Mouse (Mus musculus): ENCODE results near the gene Barx2. TPM values are rescaled to one million over a fixed set of nuclear protein-coding genes. Genes with fewer than 3 reads are reported as not detected.

Barx2 gene
- polyA plus RNA-seq, 1 experiment from 2014 or later = not detected

- Histone ChIP-seq H3K36me3 (ENCODE audit: control insufficient read depth, insufficient read depth) (no peaks in the 10 kb centered on the region), H3K4me1 (ENCODE audit: control insufficient read depth, insufficient read depth, low read length) (peaks cover 18% of the 10 kb centered on the region), H3K9ac (ENCODE audit: low read length) (no peak overlapping the region), H3K4me2 (ENCODE audit: low read depth, low read length) (peak overlapping the region; percentile 96), H3K27me3 (ENCODE audit: control insufficient read depth, insufficient read depth, low read length) (peaks cover 74% of the 10 kb centered on the region), H3K27ac (ENCODE audit: low read length) (no peak overlapping the region), H3K4me3 (ENCODE audit: low read length) (peak overlapping the region; percentile 64), H3K9me3 (replicated peaks; ENCODE audit: control insufficient read depth, low read length) (no peaks in the 10 kb centered on the region)
- WGBS = 3% methylated on average over 16 of the region's 16 CpGs
- ATAC-seq (replicated peaks; ENCODE audit: extremely low read depth, insufficient read depth, low FRiP score) = no peak
Measured at GRCm38 (mm10) chr9:31912553-31912920, 725 bp downstream of the Barx2 start.

- no peak overlapping the region for H3K4me3 ChIP-seq (ENCODE audit: low read length)
- 62% methylated on average over 5 of the region's 5 CpGs for WGBS
- ATAC-seq (replicated peaks; ENCODE audit: extremely low read depth, insufficient read depth, low FRiP score) = no peak
- no peak overlapping the region for H3K9ac ChIP-seq (ENCODE audit: low read length)
- H3K27ac ChIP-seq (ENCODE audit: low read length) = no peak overlapping the region
- H3K9me3 ChIP-seq (replicated peaks; ENCODE audit: control insufficient read depth, low read length) = no peaks in the 10 kb centered on the region
- peaks cover 18% of the 10 kb centered on the region for H3K4me1 ChIP-seq (ENCODE audit: control insufficient read depth, insufficient read depth, low read length)
- H3K27me3 ChIP-seq (ENCODE audit: control insufficient read depth, insufficient read depth, low read length) = peaks cover 51% of the 10 kb centered on the region
- no peak overlapping the region for H3K4me2 ChIP-seq (ENCODE audit: low read depth, low read length)
- H3K36me3 ChIP-seq (ENCODE audit: control insufficient read depth, insufficient read depth) = no peaks in the 10 kb centered on the region
Measured at GRCm38 (mm10) chr9:31910221-31910620, 3.0 kb downstream of the Barx2 start.

GRCm38 (mm10) chr9:31901781-31902180 lies 11.5 kb downstream of the Barx2 start:
- no peak for ATAC-seq (replicated peaks; ENCODE audit: extremely low read depth, insufficient read depth, low FRiP score)
- no peaks in the 10 kb centered on the region for H3K9me3 ChIP-seq (replicated peaks; ENCODE audit: control insufficient read depth, low read length)
- H3K27ac ChIP-seq (ENCODE audit: low read length) = no peak overlapping the region
- no peak overlapping the region for H3K9ac ChIP-seq (ENCODE audit: low read length)
- WGBS = 74% methylated on average over 2 of the region's 2 CpGs
- no peak overlapping the region for H3K4me2 ChIP-seq (ENCODE audit: low read depth, low read length)
- no peaks in the 10 kb centered on the region for H3K4me1 ChIP-seq (ENCODE audit: control insufficient read depth, insufficient read depth, low read length)
- no peaks in the 10 kb centered on the region for H3K27me3 ChIP-seq (ENCODE audit: control insufficient read depth, insufficient read depth, low read length)
- no peak overlapping the region for H3K4me3 ChIP-seq (ENCODE audit: low read length)
- H3K36me3 ChIP-seq (ENCODE audit: control insufficient read depth, insufficient read depth) = no peaks in the 10 kb centered on the region

- H3K4me2 ChIP-seq (ENCODE audit: low read depth, low read length) = no peak overlapping the region
- no peak for ATAC-seq (replicated peaks; ENCODE audit: extremely low read depth, insufficient read depth, low FRiP score)
- 62% methylated on average over 10 of the region's 10 CpGs for WGBS
- H3K9ac ChIP-seq (ENCODE audit: low read length) = no peak overlapping the region
- H3K27me3 ChIP-seq (ENCODE audit: control insufficient read depth, insufficient read depth, low read length) = no peaks in the 10 kb centered on the region
- no peaks in the 10 kb centered on the region for H3K36me3 ChIP-seq (ENCODE audit: control insufficient read depth, insufficient read depth)
- no peaks in the 10 kb centered on the region for H3K9me3 ChIP-seq (replicated peaks; ENCODE audit: control insufficient read depth, low read length)
- H3K27ac ChIP-seq (ENCODE audit: low read length) = no peak overlapping the region
- H3K4me1 ChIP-seq (ENCODE audit: control insufficient read depth, insufficient read depth, low read length) = no peaks in the 10 kb centered on the region
- no peak overlapping the region for H3K4me3 ChIP-seq (ENCODE audit: low read length)
Measured at GRCm38 (mm10) chr9:31894775-31895320, 18.4 kb downstream of the Barx2 start.

- WGBS = 58% methylated on average over 4 of the region's 4 CpGs
Measured at GRCm38 (mm10) chr9:31888333-31888732, 24.9 kb downstream of the Barx2 start.

GRCm38 (mm10) chr9:31886258-31886657 lies 27.0 kb downstream of the Barx2 start:
- Histone ChIP-seq H3K27me3 (ENCODE audit: control insufficient read depth, insufficient read depth, low read length) (no peaks in the 10 kb centered on the region), H3K27ac (ENCODE audit: low read length) (no peak overlapping the region), H3K4me2 (ENCODE audit: low read depth, low read length) (no peak overlapping the region), H3K9me3 (replicated peaks; ENCODE audit: control insufficient read depth, low read length) (no peaks in the 10 kb centered on the region), H3K36me3 (ENCODE audit: control insufficient read depth, insufficient read depth) (no peaks in the 10 kb centered on the region), H3K9ac (ENCODE audit: low read length) (no peak overlapping the region), H3K4me1 (ENCODE audit: control insufficient read depth, insufficient read depth, low read length) (no peaks in the 10 kb centered on the region), H3K4me3 (ENCODE audit: low read length) (no peak overlapping the region)
- no peak for ATAC-seq (replicated peaks; ENCODE audit: extremely low read depth, insufficient read depth, low FRiP score)
- WGBS = 45% methylated on average over 3 of the region's 3 CpGs

More at GRCm38 (mm10) chr9:31888333-31888732, 24.9 kb downstream of the Barx2 start:
- Histone ChIP-seq H3K4me3 (ENCODE audit: low read length) (no peak overlapping the region), H3K36me3 (ENCODE audit: control insufficient read depth, insufficient read depth) (no peaks in the 10 kb centered on the region), H3K4me2 (ENCODE audit: low read depth, low read length) (no peak overlapping the region), H3K4me1 (ENCODE audit: control insufficient read depth, insufficient read depth, low read length) (no peaks in the 10 kb centered on the region), H3K9me3 (replicated peaks; ENCODE audit: control insufficient read depth, low read length) (no peaks in the 10 kb centered on the region), H3K27me3 (ENCODE audit: control insufficient read depth, insufficient read depth, low read length) (no peaks in the 10 kb centered on the region), H3K9ac (ENCODE audit: low read length) (no peak overlapping the region), H3K27ac (ENCODE audit: low read length) (no peak overlapping the region)
- ATAC-seq (replicated peaks; ENCODE audit: extremely low read depth, insufficient read depth, low FRiP score) = no peak

- Histone ChIP-seq H3K27me3 (ENCODE audit: control insufficient read depth, insufficient read depth, low read length) (no peaks in the 10 kb centered on the region), H3K27ac (ENCODE audit: low read length) (no peak overlapping the region), H3K9me3 (replicated peaks; ENCODE audit: control insufficient read depth, low read length) (no peaks in the 10 kb centered on the region), H3K4me3 (ENCODE audit: low read length) (no peak overlapping the region), H3K36me3 (ENCODE audit: control insufficient read depth, insufficient read depth) (no peaks in the 10 kb centered on the region), H3K9ac (ENCODE audit: low read length) (no peak overlapping the region), H3K4me2 (ENCODE audit: low read depth, low read length) (no peak overlapping the region), H3K4me1 (ENCODE audit: control insufficient read depth, insufficient read depth, low read length) (no peaks in the 10 kb centered on the region)
- no peak for ATAC-seq (replicated peaks; ENCODE audit: extremely low read depth, insufficient read depth, low FRiP score)
- 89% methylated on average over 2 of the region's 2 CpGs for WGBS
Measured at GRCm38 (mm10) chr9:31882376-31882775, 30.9 kb downstream of the Barx2 start.

GRCm38 (mm10) chr9:31875556-31875955 lies 37.7 kb downstream of the Barx2 start:
- 74% methylated on average over 3 of the region's 3 CpGs for WGBS
- no peak overlapping the region for H3K27ac ChIP-seq (ENCODE audit: low read length)
- H3K36me3 ChIP-seq (ENCODE audit: control insufficient read depth, insufficient read depth) = no peaks in the 10 kb centered on the region
- H3K9ac ChIP-seq (ENCODE audit: low read length) = no peak overlapping the region
- H3K4me2 ChIP-seq (ENCODE audit: low read depth, low read length) = no peak overlapping the region
- H3K27me3 ChIP-seq (ENCODE audit: control insufficient read depth, insufficient read depth, low read length) = no peaks in the 10 kb centered on the region
- H3K4me3 ChIP-seq (ENCODE audit: low read length) = no peak overlapping the region
- no peaks in the 10 kb centered on the region for H3K9me3 ChIP-seq (replicated peaks; ENCODE audit: control insufficient read depth, low read length)
- no peaks in the 10 kb centered on the region for H3K4me1 ChIP-seq (ENCODE audit: control insufficient read depth, insufficient read depth, low read length)
- ATAC-seq (replicated peaks; ENCODE audit: extremely low read depth, insufficient read depth, low FRiP score) = no peak

GRCm38 (mm10) chr9:31874236-31874635 lies 39.0 kb downstream of the Barx2 start:
- H3K4me2 ChIP-seq (ENCODE audit: low read depth, low read length) = no peak overlapping the region
- no peaks in the 10 kb centered on the region for H3K27me3 ChIP-seq (ENCODE audit: control insufficient read depth, insufficient read depth, low read length)
- H3K4me1 ChIP-seq (ENCODE audit: control insufficient read depth, insufficient read depth, low read length) = no peaks in the 10 kb centered on the region
- no peak overlapping the region for H3K4me3 ChIP-seq (ENCODE audit: low read length)
- H3K27ac ChIP-seq (ENCODE audit: low read length) = no peak overlapping the region
- 77% methylated on average over 3 of the region's 3 CpGs for WGBS
- ATAC-seq (replicated peaks; ENCODE audit: extremely low read depth, insufficient read depth, low FRiP score) = no peak
- no peaks in the 10 kb centered on the region for H3K9me3 ChIP-seq (replicated peaks; ENCODE audit: control insufficient read depth, low read length)
- H3K9ac ChIP-seq (ENCODE audit: low read length) = no peak overlapping the region
- H3K36me3 ChIP-seq (ENCODE audit: control insufficient read depth, insufficient read depth) = no peaks in the 10 kb centered on the region

All from heart, embryonic 16.5 days (tissue).